Mouse (Mus musculus) megakaryocyte, embryonic 14.5 days (primary cell): ENCODE data around the gene Them5.

ENCODE experiments used
- FLI1 ChIP-seq: IDR thresholded peaks from 2 replicates; pipeline ENCODE4 v1.6.1; 2012; ENCODE audit warnings: low read length, inconsistent platforms, mixed read lengths
- GATA1 ChIP-seq: IDR thresholded peaks from 3 replicates; pipeline ENCODE4 v1.6.1; 2012; ENCODE audit warnings: mixed read lengths, low read length, inconsistent platforms, borderline replicate concordance

- TF ChIP-seq GATA1 (no peak), FLI1 (no peak)
Observed at GRCm38 (mm10) chr3:94310911-94311310, 31.0 kb upstream of the Them5 start.
